Mouse (Mus musculus) heart, postnatal 0 days (tissue): ENCODE data around the gene Sde2. TPM values are rescaled to one million over a fixed set of nuclear protein-coding genes. Genes with fewer than 3 reads are reported as not detected.

ENCODE experiments used
- ATAC-seq: fragments of 200-750 bp; cut with Nextera tagmentation; 2 replicates; pipeline ENCODE4 v1.8.0; 2017; ENCODE audit warnings: low read depth, moderate number of reproducible peaks, moderate library complexity; ENCODE audit not compliant: insufficient read depth
- DNase-seq: peaks from one replicate; pipeline ENCODE4 v3.0.0-alpha.2; 2016; ENCODE audit warnings: low spot score
- H3K27ac ChIP-seq: fragments of 300-500 bp; sonication (generic); 2 replicates; pipeline ENCODE4 v1.5.1; 2014; ENCODE audit warnings: low read depth, mild to moderate bottlenecking
- H3K27me3 ChIP-seq: fragments of 300-500 bp; sonication (generic); 2 replicates; pipeline ENCODE4 v1.6.1; 2014; ENCODE audit warnings: low read length, mixed read lengths; ENCODE audit not compliant: control insufficient read depth, insufficient read depth
- H3K36me3 ChIP-seq: fragments of 300-500 bp; sonication (generic); replicated peaks from 2 replicates; pipeline ENCODE4 v1.6.1; 2014; ENCODE audit warnings: low read length, mixed read lengths; ENCODE audit not compliant: control insufficient read depth, insufficient read depth
- H3K4me1 ChIP-seq: fragments of 300-500 bp; sonication (generic); 2 replicates; pipeline ENCODE4 v1.6.1; 2014; ENCODE audit warnings: antibody characterized with exemption; ENCODE audit not compliant: control insufficient read depth, insufficient read depth
- H3K4me2 ChIP-seq: fragments of 300-500 bp; sonication (generic); 2 replicates; pipeline ENCODE4 v1.6.1; 2014; ENCODE audit warnings: low read depth, mild to moderate bottlenecking, low read length, moderate library complexity
- H3K4me3 ChIP-seq: fragments of 300-500 bp; sonication (generic); 2 replicates; pipeline ENCODE4 v1.5.1; 2014; ENCODE audit warnings: low read depth, low read length
- H3K9ac ChIP-seq: fragments of 300-500 bp; sonication (generic); replicated peaks from 2 replicates; pipeline ENCODE4 v1.6.1; 2014; ENCODE audit warnings: low read depth, low read length, mixed read lengths
- H3K9me3 ChIP-seq: fragments of 300-500 bp; sonication (generic); replicated peaks from 2 replicates; pipeline ENCODE4 v1.6.1; 2016; ENCODE audit warnings: low read length; ENCODE audit not compliant: control insufficient read depth
- CTCF ChIP-seq: IDR thresholded peaks from 2 replicates; pipeline ENCODE4 v1.5.1; 2016; ENCODE audit warnings: antibody characterized with exemption, control low read depth, low read depth
- EP300 ChIP-seq: IDR thresholded peaks from 2 replicates; pipeline ENCODE4 v1.6.1; 2016; ENCODE audit warnings: antibody characterized with exemption, low read depth
- WGBS: fragments of 180-500 bp; shearing (Covaris S2); extraction: QIAGEN DNeasy Blood & Tissue Kit; methylation state at CpG from one replicate; pipeline ENCODE4 v1.1.7; 2014; 5-methylcytosine and 5-hydroxymethylcytosine counted together
- polyA plus RNA-seq: library from polyadenylated mRNA; unstranded; fragments of >200 nt; fragmentation: Nextera tagmentation; extraction: Ambion mirVana; gene quantifications from 2 replicates; pipeline ENCODE4 v1.2.1, GENCODE M21; 2015
- total RNA-seq: library from RNA; depleted of rRNA; stranded (reverse); fragments of >200 nt; gene quantifications from 2 replicates; pipeline ENCODE4 v1.2.3, GENCODE M21; 2014; ENCODE audit warnings: low replicate concordance

Sde2 gene
- total and polyA plus RNA-seq, 2 experiments from 2014 or later, result 9.8 to 15.8 TPM

- no peaks in the 10 kb centered on the region for H3K4me1 ChIP-seq
- WGBS, result 79% methylated on average over 4 of the region's 4 CpGs
- no peak for TF ChIP-seq EP300
- no peak for TF ChIP-seq CTCF
- H3K36me3 ChIP-seq, result no peaks in the 10 kb centered on the region
- no peak overlapping the region for H3K4me3 ChIP-seq
- no peak overlapping the region for H3K9ac ChIP-seq
- H3K27ac ChIP-seq, result no peak overlapping the region
- ATAC-seq (no peak), DNase-seq (no peak)
- no peak overlapping the region for H3K4me2 ChIP-seq
- H3K27me3 ChIP-seq, result no peaks in the 10 kb centered on the region
- H3K9me3 ChIP-seq, result 0 out of 2 replicates have a peak, but pooled peaks cover 4% of the 10 kb centered on the region
These were observed 26.5 kb downstream of the Sde2 start for GRCm38 (mm10) chr1:180877466-180877865.

DNA sequence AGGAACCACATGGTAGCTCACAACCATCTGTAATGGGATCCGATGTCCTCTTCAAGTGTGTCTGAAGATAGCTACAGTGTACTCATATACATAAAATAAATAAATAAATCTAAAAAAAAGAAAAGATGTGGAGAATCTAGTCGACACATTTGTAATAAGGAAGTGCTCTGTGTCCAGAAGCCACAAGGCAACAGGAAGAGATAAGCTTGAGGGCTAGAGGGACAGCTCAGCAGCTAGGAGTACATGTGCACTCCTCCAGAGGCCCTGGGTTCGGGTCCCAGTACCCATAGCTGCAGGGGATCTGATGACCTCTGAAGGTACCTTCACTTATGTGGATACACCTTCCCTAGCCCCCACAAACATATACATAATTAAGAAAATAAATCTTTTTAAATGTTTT, 30.8 kb downstream of the Sde2 start:
- DNase-seq, result no peak
- 51% methylated on average over 3 of the region's 3 CpGs for WGBS
- Histone ChIP-seq H3K9ac (no peak overlapping the region), H3K27ac (no peak overlapping the region), H3K4me1 (no peaks in the 10 kb centered on the region), H3K36me3 (no peaks in the 10 kb centered on the region), H3K4me3 (no peak overlapping the region), H3K9me3 (0 out of 2 replicates have a peak, but pooled peaks cover 1% of the 10 kb centered on the region), H3K27me3 (no peaks in the 10 kb centered on the region), H3K4me2 (no peak overlapping the region)
- TF ChIP-seq CTCF, result no peak
- TF ChIP-seq EP300, result no peak
- ATAC-seq, result no peak

- DNase-seq (no peak), ATAC-seq (no peak)
- Histone ChIP-seq H3K4me1 (peaks cover 5% of the 10 kb centered on the region; the same call in 1 of the 2 replicates), H3K4me2 (no peak overlapping the region; the same call in 1 of the 2 replicates), H3K27ac (no peak overlapping the region), H3K36me3 (no peaks in the 10 kb centered on the region), H3K27me3 (0 out of 2 replicates have a peak, but pooled peaks cover 4% of the 10 kb centered on the region), H3K9ac (no peak overlapping the region), H3K4me3 (no peak overlapping the region), H3K9me3 (no peaks in the 10 kb centered on the region)
- TF ChIP-seq CTCF, result no peak
- no peak for TF ChIP-seq EP300
- 24% methylated on average over 7 of the region's 7 CpGs for whole genome bisulfite sequencing
These were observed 32.8 kb downstream of the Sde2 start for GRCm38 (mm10) chr1:180883731-180884130.

GRCm38 (mm10) chr1:180884484-180884883, 33.6 kb downstream of the Sde2 start:
- Histone ChIP-seq H3K9ac (no peak overlapping the region), H3K27ac (no peak overlapping the region), H3K36me3 (no peaks in the 10 kb centered on the region), H3K4me1 (peaks cover 11% of the 10 kb centered on the region; the same call in 1 of the 2 replicates), H3K27me3 (0 out of 2 replicates have a peak, but pooled peaks cover 4% of the 10 kb centered on the region), H3K9me3 (no peaks in the 10 kb centered on the region), H3K4me2 (no peak overlapping the region; the same call in 1 of the 2 replicates), H3K4me3 (no peak overlapping the region)
- 69% methylated on average over 9 of the region's 9 CpGs for WGBS
- DNase-seq (no peak), ATAC-seq (no peak)
- TF ChIP-seq EP300, result no peak

- DNase-seq (peak; percentile 49), ATAC-seq (peak; percentile 77)
- Histone ChIP-seq H3K4me3 (no peak overlapping the region; the same call in 1 of the 2 replicates), H3K4me1 (peaks cover 11% of the 10 kb centered on the region; the same call in 1 of the 2 replicates), H3K36me3 (no peaks in the 10 kb centered on the region), H3K9ac (peak overlapping the region; percentile 18; the same call in 1 of the 2 replicates), H3K4me2 (peak overlapping the region; percentile 43), H3K27ac (peak overlapping the region; percentile 16; the same call in 1 of the 2 replicates), H3K9me3 (no peaks in the 10 kb centered on the region), H3K27me3 (peaks cover 19% of the 10 kb centered on the region)
- 15% methylated on average over 13 of the region's 13 CpGs for WGBS
- TF ChIP-seq EP300 (no peak), CTCF (no peak)
These were observed 37.7 kb downstream of the Sde2 start for GRCm38 (mm10) chr1:180888556-180889042.

DNA sequence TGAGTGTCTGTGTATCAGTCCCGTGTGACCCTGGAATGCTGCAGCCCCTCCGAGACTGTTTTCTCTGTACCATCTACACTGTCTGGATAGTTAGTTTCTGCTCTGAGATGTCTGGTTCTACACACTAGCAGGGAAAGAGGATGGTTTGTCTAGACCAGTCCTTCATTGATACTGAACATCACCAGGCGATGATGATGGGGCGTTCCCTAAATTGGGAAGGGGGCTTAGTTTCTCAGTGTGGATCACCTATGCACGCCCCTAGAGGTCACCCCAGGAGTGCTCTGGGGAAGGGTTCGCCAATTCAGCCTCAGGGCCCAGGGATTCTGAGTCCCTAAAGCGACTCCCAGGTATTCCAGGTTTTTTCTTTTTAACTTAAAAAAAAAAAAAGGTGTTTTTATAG, 38.2 kb downstream of the Sde2 start:
- peak overlapping the region; percentile 43 for H3K4me2 ChIP-seq
- WGBS, result 60% methylated on average over 7 of the region's 7 CpGs
- H3K9me3 ChIP-seq, result no peaks in the 10 kb centered on the region
- DNase-seq, result no peak
- H3K4me3 ChIP-seq, result no peak overlapping the region
- no peaks in the 10 kb centered on the region for H3K36me3 ChIP-seq
- no peak for TF ChIP-seq CTCF
- TF ChIP-seq EP300, result no peak
- H3K9ac ChIP-seq, result no peak overlapping the region
- H3K27me3 ChIP-seq, result peaks cover 25% of the 10 kb centered on the region
- ATAC-seq, result peak; percentile 2; the same call in 1 of the 2 replicates
- H3K4me1 ChIP-seq, result peaks cover 11% of the 10 kb centered on the region; the same call in 1 of the 2 replicates
- H3K27ac ChIP-seq, result peak overlapping the region; percentile 16; the same call in 1 of the 2 replicates
